Mouse (Mus musculus): Measurements from ENCODE around the gene Cx3cr1.

- TF ChIP-seq POLR2A (IDR thresholded peaks at IDR 0.05; ENCODE audit: low read depth, low read length) (no peak), CTCF (IDR thresholded peaks at IDR 0.05; ENCODE audit: extremely low read depth, insufficient read length, insufficient replicate concordance, low read depth, low read length) (no peak)
Measured at GRCm38 (mm10) chr9:119958835-119959234, 110.8 kb downstream of the Cx3cr1 start.

All from small intestine, adult 2 months (tissue).